Mouse (Mus musculus) midbrain, embryonic 16.5 days (tissue): ENCODE results near the gene Lrmda. TPM values are rescaled to one million over a fixed set of nuclear protein-coding genes. Genes with fewer than 3 reads are reported as not detected.

ENCODE experiments used
- ATAC-seq: fragments of 200-750 bp; cut with Nextera tagmentation; 2 replicates; pipeline ENCODE4 v1.8.0; 2017; ENCODE audit warnings: moderate TSS enrichment
- H3K27ac ChIP-seq: fragments of 300-500 bp; sonication (generic); 2 replicates; pipeline ENCODE4 v1.5.1; 2014; ENCODE audit warnings: mild to moderate bottlenecking, low read length, mixed read lengths
- H3K27me3 ChIP-seq: fragments of 300-500 bp; sonication (generic); 2 replicates; pipeline ENCODE4 v1.6.1; 2014; ENCODE audit warnings: low read depth, low read length, mixed read lengths; ENCODE audit not compliant: control insufficient read depth, insufficient read depth
- H3K36me3 ChIP-seq: fragments of 300-500 bp; sonication (generic); 2 replicates; pipeline ENCODE4 v1.6.1; 2014; ENCODE audit warnings: mild to moderate bottlenecking, low read length, moderate library complexity, mixed read lengths; ENCODE audit not compliant: control insufficient read depth, insufficient read depth
- H3K4me1 ChIP-seq: fragments of 300-500 bp; sonication (generic); 2 replicates; pipeline ENCODE4 v1.6.1; 2014; ENCODE audit warnings: mild to moderate bottlenecking, low read length, mixed read lengths; ENCODE audit not compliant: control insufficient read depth, insufficient read depth
- H3K4me2 ChIP-seq: fragments of 300-500 bp; sonication (generic); 2 replicates; pipeline ENCODE4 v1.6.1; 2014; ENCODE audit warnings: mild to moderate bottlenecking, low read length, mixed read lengths
- H3K4me3 ChIP-seq: fragments of 300-500 bp; sonication (generic); 2 replicates; pipeline ENCODE4 v1.5.1; 2014; ENCODE audit warnings: low read depth, mild to moderate bottlenecking, low read length, moderate library complexity, mixed read lengths
- H3K9ac ChIP-seq: fragments of 300-500 bp; sonication (generic); 2 replicates; pipeline ENCODE4 v1.6.1; 2014; ENCODE audit warnings: low read depth, low read length, mixed read lengths
- H3K9me3 ChIP-seq: fragments of 300-500 bp; sonication (generic); replicated peaks from 2 replicates; pipeline ENCODE4 v1.6.1; 2014; ENCODE audit warnings: mild to moderate bottlenecking, low read length, mixed read lengths; ENCODE audit not compliant: control insufficient read depth, poor library complexity, severe bottlenecking
- WGBS: fragments of 180-500 bp; shearing (Covaris S2); extraction: QIAGEN DNeasy Blood & Tissue Kit; methylation state at CpG from one replicate; pipeline ENCODE4 v1.1.7; 2014; 5-methylcytosine and 5-hydroxymethylcytosine counted together
- polyA plus RNA-seq: library from polyadenylated mRNA; unstranded; fragments of >200 nt; fragmentation: Nextera tagmentation; extraction: Ambion mirVana; gene quantifications from 2 replicates; pipeline ENCODE4 v1.2.1, GENCODE M21; 2015

Gene Lrmda
- polyA plus RNA-seq, 1 experiment from 2014 or later: not detected

DNA sequence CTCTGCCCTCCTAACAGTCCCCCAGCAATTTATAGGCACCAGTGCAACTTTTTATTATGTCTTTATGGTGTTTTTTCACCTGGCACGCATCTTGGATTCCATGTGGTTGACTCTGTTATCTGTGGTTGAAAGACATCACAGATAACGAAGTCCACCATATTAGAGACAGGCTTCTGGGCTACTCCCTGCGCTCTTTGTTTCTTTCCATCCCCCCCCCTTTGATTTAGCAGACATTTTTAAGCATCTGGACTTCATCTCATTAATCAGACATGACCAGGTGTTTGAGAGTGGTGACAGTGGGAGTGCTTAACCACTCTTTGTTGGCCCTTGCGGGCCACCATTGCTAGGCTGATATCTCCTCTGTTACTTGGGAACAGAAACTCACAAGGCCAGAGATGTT lies 71.8 kb downstream of the Lrmda start:
- Histone ChIP-seq H3K9me3 (no peaks in the 10 kb centered on the region), H3K4me1 (peaks cover 9% of the 10 kb centered on the region; the same call in 1 of the 2 replicates), H3K27me3 (no peaks in the 10 kb centered on the region), H3K36me3 (no peaks in the 10 kb centered on the region), H3K4me3 (no peak overlapping the region), H3K4me2 (no peak overlapping the region), H3K9ac (no peak overlapping the region), H3K27ac (no peak overlapping the region)
- no peak for ATAC-seq
- 93% methylated on average over 4 of the region's 4 CpGs for WGBS

DNA sequence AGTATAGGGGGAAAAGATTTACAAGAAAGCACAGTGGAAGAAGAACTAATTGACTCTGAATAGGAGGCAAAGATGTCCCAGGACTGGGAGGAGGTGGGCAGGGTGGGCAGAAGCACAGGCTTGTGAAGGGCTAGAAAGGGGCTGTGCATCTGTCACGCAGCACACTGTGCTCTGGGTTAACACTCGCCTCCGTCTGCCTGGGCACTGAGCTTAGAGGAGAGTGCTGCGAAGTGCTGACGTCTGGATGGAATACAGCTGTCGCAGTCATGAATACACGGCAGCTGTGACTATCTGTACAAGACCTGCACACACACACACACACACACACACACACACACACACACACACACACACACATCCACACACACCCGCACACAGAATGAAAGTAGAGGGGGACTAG lies 73.6 kb downstream of the Lrmda start:
- H3K4me1 ChIP-seq: peaks cover 9% of the 10 kb centered on the region; the same call in 1 of the 2 replicates
- H3K4me2 ChIP-seq: no peak overlapping the region
- no peak overlapping the region for H3K27ac ChIP-seq
- no peaks in the 10 kb centered on the region for H3K27me3 ChIP-seq
- no peaks in the 10 kb centered on the region for H3K9me3 ChIP-seq
- H3K4me3 ChIP-seq: no peak overlapping the region
- 30% methylated on average over 8 of the region's 8 CpGs for WGBS
- no peak overlapping the region for H3K9ac ChIP-seq
- ATAC-seq: no peak
- no peaks in the 10 kb centered on the region for H3K36me3 ChIP-seq

DNA sequence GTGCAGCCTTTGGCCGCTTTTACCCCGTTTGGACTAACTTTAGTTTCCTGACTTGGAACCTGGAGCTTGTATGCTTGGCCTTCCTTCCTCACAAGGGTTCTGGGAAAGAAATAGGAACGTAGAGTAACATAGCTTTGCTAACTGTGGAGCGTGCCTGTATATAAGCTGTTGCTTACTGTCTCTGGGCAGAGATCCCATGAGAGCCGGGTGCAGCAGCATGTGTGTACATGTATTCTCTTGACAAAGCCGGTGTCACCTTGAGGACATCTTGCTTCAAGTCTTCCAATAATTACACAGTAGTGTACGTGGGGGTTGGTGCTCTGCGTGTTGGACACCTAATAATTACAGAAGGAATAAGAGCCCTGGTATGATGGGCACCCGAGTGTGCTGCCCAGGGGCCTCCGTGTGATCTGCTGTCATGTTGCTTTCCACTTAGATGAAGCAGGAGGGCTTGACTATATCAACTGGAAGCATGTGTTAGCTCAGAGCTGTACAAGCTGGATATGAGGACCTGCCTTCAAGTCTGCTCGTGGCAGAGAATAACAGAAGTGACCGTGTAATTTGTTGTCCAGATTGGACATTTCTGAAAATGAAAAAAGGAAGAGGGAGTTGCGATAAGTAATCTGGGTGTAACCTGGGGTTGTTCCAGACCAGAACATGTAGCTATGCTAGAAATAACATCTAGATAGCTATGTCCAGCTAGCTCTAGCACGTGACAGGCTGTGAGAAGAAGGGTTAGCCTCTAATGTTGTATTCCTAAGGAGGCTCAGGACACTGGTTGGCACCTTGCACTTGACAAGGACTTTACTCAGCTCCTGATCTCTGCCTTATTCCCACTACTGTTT lies 82.7 kb downstream of the Lrmda start:
- Histone ChIP-seq H3K4me3 (no peak overlapping the region), H3K9me3 (peaks cover 3% of the 10 kb centered on the region; the same call in 1 of the 2 replicates), H3K27me3 (peaks cover 2% of the 10 kb centered on the region), H3K36me3 (no peaks in the 10 kb centered on the region), H3K27ac (no peak overlapping the region), H3K4me2 (no peak overlapping the region), H3K9ac (no peak overlapping the region), H3K4me1 (no peaks in the 10 kb centered on the region)
- WGBS: 91% methylated on average over 14 of the region's 14 CpGs
- ATAC-seq: no peak

DNA sequence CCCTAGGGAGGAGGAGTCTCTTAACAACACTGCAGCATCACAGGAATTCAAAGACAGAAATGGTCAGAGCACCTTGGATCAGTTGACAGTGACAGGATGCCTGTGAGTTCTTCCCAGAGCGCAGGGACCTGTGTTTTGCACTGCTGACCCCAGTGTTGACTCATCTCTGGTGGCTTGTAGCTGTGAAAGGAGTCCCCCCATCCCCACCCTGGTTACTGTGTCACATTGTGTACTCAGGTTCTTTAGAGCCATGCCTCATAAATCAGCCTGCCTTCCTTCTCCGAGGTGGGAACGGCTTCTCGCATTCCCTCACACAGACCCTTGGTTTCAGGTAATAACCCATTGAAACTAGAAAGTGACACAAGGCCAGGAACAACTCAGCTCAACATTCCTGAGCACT lies 86.3 kb downstream of the Lrmda start:
- ATAC-seq: no peak
- H3K27me3 ChIP-seq: peaks cover 3% of the 10 kb centered on the region
- no peak overlapping the region for H3K4me2 ChIP-seq
- H3K36me3 ChIP-seq: no peaks in the 10 kb centered on the region
- WGBS: 87% methylated on average over 4 of the region's 4 CpGs
- no peak overlapping the region for H3K4me3 ChIP-seq
- no peak overlapping the region for H3K27ac ChIP-seq
- no peaks in the 10 kb centered on the region for H3K9me3 ChIP-seq
- no peaks in the 10 kb centered on the region for H3K4me1 ChIP-seq
- no peak overlapping the region for H3K9ac ChIP-seq

DNA sequence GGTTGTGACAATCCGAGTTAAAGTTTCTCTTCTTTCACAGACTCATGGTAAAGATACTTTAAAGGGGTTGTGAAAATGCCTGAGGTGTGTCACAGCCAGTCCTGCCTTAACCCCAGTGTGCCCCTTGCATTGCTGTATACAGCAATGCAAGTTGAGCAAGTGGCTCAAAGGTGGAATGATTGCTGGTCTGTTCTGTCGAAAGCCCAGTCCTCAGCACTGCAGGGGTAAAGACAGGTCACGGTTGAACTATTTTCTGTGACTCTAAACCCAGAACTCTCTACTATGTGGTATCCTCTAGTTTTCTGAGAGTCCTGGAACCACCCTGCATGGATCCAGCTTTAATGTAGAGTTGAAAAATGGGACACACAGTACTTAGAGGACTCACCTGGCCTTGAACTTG lies 87.3 kb downstream of the Lrmda start:
- H3K4me2 ChIP-seq: no peak overlapping the region
- no peaks in the 10 kb centered on the region for H3K4me1 ChIP-seq
- 73% methylated on average over 3 of the region's 3 CpGs for WGBS
- no peaks in the 10 kb centered on the region for H3K36me3 ChIP-seq
- ATAC-seq: no peak
- H3K9ac ChIP-seq: no peak overlapping the region
- no peak overlapping the region for H3K4me3 ChIP-seq
- no peak overlapping the region for H3K27ac ChIP-seq
- H3K9me3 ChIP-seq: no peaks in the 10 kb centered on the region
- H3K27me3 ChIP-seq: peaks cover 3% of the 10 kb centered on the region

DNA sequence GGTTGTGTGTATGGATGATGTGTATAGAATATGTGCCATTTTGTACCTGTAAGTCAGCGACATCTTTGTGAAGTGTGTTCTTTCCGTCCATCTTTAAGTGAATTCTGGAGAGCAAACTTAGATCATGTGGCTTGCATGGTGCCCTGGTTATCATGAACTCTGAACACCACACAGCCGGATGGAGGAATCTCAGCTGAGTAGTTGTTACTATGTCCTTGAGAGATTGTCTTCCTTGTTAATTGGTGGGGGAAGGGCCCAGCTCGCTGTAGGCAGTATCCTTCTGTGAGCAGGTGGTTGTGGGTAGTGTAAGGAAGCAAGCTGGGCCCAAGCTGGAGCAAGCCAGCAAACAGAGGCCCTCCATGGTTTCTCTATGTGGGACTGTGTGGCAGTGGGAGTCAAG lies 89.9 kb downstream of the Lrmda start:
- Histone ChIP-seq H3K4me2 (no peak overlapping the region), H3K4me1 (peaks cover 3% of the 10 kb centered on the region; the same call in 1 of the 2 replicates), H3K9me3 (no peaks in the 10 kb centered on the region), H3K4me3 (no peak overlapping the region), H3K36me3 (no peaks in the 10 kb centered on the region), H3K9ac (no peak overlapping the region), H3K27me3 (peaks cover 3% of the 10 kb centered on the region), H3K27ac (no peak overlapping the region)
- WGBS: 81% methylated on average over 4 of the region's 4 CpGs
- ATAC-seq: no peak

DNA sequence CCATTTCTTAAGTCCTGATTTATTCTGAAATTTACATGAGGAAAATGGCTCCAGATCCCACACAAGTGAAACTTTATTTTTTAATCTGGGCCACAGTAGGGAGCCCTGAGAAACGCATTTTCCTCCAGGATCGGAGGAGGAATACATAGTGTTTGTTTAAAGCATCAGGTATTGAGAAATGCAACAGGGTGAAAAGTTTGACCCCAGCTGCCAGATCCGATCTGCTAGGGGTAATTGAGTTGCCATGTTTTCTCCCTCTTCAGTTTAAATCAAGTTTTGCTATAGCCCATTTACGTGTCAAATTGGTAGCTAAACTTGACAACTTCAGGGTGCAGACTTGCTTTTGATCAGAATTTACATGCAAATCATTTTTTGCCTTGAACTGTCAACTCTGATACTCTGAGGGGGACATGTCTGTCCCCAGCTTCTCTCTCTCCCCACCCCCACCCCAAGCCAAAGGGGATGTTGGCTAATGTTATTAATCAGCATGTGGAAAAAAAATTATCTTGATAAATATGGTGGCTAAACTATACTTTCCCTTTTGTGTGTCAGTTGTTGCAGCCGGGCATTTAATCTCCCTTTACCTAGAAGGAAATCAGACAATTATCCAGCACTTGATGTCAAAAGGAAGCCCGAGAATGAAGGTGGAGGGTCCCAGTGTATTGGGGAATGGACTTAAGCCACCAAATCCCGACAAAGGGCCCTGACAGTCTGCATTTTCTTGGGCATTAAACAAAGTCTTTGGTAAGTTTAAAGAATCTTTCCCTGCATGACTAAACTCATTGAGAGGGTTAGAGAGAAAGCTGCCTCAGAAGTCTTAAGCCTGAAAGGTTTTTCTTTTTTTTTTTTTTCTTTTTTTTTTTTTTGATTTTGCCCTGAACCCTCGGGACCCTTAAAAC lies 94.2 kb downstream of the Lrmda start:
- Histone ChIP-seq H3K4me2 (no peak overlapping the region), H3K9me3 (no peaks in the 10 kb centered on the region), H3K4me1 (peaks cover 4% of the 10 kb centered on the region; the same call in 1 of the 2 replicates), H3K27me3 (peaks cover 10% of the 10 kb centered on the region; the same call in 1 of the 2 replicates), H3K36me3 (no peaks in the 10 kb centered on the region), H3K9ac (no peak overlapping the region), H3K4me3 (no peak overlapping the region), H3K27ac (no peak overlapping the region)
- WGBS: 9% methylated on average over 8 of the region's 8 CpGs
- no peak for ATAC-seq

DNA sequence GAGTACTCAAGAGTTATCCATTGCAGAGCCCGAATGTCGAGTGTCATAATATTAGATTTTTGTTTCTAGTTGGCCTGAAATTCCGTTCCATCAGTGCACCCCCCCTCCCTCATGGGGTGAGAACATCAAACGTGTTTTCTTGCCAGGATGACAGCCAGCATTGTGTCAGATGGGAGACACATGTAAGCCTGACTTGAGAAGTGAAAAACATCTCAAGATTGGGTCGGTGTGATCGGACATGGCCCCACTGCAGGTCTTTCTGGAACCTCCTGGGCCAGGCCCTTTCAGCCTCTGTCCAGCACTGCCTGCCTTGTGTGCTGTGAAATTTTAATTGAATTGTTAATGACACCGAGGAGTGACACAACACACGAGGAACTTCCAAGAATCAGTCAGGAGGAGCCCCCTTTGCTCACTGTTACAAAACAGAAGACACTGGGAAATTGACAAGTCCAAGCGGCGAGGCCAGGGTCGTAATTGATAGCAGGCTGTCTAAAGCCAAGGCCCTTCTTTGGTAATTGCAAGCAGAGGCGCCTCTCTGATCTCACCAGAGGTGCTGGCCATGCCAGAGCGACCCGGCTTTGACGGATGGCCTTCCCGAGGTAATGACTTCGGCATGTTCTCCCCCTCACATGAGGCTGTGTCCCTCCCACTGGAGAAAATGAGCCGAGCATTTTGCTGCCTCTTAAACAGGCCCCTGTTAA lies 95.3 kb downstream of the Lrmda start:
- H3K9ac ChIP-seq: no peak overlapping the region
- WGBS: 11% methylated on average over 18 of the region's 18 CpGs
- no peaks in the 10 kb centered on the region for H3K9me3 ChIP-seq
- H3K27ac ChIP-seq: no peak overlapping the region
- no peaks in the 10 kb centered on the region for H3K36me3 ChIP-seq
- H3K4me2 ChIP-seq: no peak overlapping the region
- H3K27me3 ChIP-seq: peaks cover 10% of the 10 kb centered on the region; the same call in 1 of the 2 replicates
- H3K4me3 ChIP-seq: no peak overlapping the region
- ATAC-seq: no peak
- peaks cover 4% of the 10 kb centered on the region; the same call in 1 of the 2 replicates for H3K4me1 ChIP-seq
